Mouse (Mus musculus): ENCODE data around the gene Cs. TPM values are rescaled to one million over a fixed set of nuclear protein-coding genes. Genes with fewer than 3 reads are reported as not detected.
"Not testable (repeated sequence)": the region's sequence is repeated elsewhere in the genome, so short reads cannot be mapped to it uniquely, and the experiment has no call there.

The Cs gene
- total RNA-seq (2014; rRNA removed) (274 and 311 TPM in 2 replicates), polyA plus RNA-seq (2015; fragmentation: Nextera tagmentation; extraction: Ambion mirVana) (262 and 285 TPM in 2 replicates)

- Histone ChIP-seq H3K36me3 (ENCODE audit: insufficient read depth, low read length) (no peaks in the 10 kb centered on the region), H3K4me1 (ENCODE audit: insufficient read depth, low read length) (peaks cover 10% of the 10 kb centered on the region; the same call in 1 of the 2 replicates), H3K27ac (peak within 1 kb of the TSS; percentile 95), H3K9me3 (ENCODE audit: low read length) (no peaks in the 10 kb centered on the region), H3K27me3 (ENCODE audit: insufficient read depth, low read length) (no peaks in the 10 kb centered on the region), H3K4me2 (ENCODE audit: low read depth, low read length) (peak within 1 kb of the TSS; percentile 92), H3K9ac (replicated peaks; ENCODE audit: low read length) (peak within 1 kb of the TSS; percentile 87), H3K4me3 (ENCODE audit: low read length) (peak within 1 kb of the TSS; percentile 97)
- WGBS: 1% methylated on average over 61 of the region's 61 CpGs
- peak; percentile 98 for DNase-seq (ENCODE audit: low spot score)
- peak; percentile 99 for ATAC-seq
- no peak for TF ChIP-seq CTCF (IDR thresholded peaks at IDR 0.05; ENCODE audit: low read depth)
These were observed at the start of gene Cs for GRCm38 (mm10) chr10:128337306-128338181. Gene Cs, plus strand, starts transcription at chr10:128337734.

GRCm38 (mm10) chr10:128290594-128290993 lies 46.9 kb upstream of the Cs start:
- not testable (repeated sequence) for DNase-seq (ENCODE audit: low spot score); H3K9me3 ChIP-seq (ENCODE audit: low read length); H3K4me3 ChIP-seq (ENCODE audit: low read length); H3K27me3 ChIP-seq (ENCODE audit: insufficient read depth, low read length); ATAC-seq; H3K27ac ChIP-seq; H3K4me2 ChIP-seq (ENCODE audit: low read depth, low read length); H3K9ac ChIP-seq (replicated peaks; ENCODE audit: low read length); H3K4me1 ChIP-seq (ENCODE audit: insufficient read depth, low read length)
- peaks cover 29% of the 10 kb centered on the region for H3K36me3 ChIP-seq (ENCODE audit: insufficient read depth, low read length)
- 60% methylated on average over 1 of the region's 1 CpGs for whole genome bisulfite sequencing

GRCm38 (mm10) chr10:128296370-128297090 lies 41.0 kb upstream of the Cs start:
- ATAC-seq: 0 out of 2 replicates have a peak, but pooled peaks have one; percentile 35
- Histone ChIP-seq H3K9me3 (ENCODE audit: low read length) (no peaks in the 10 kb centered on the region), H3K4me2 (ENCODE audit: low read depth, low read length) (no peak overlapping the region), H3K4me1 (ENCODE audit: insufficient read depth, low read length) (no peaks in the 10 kb centered on the region), H3K27ac (peak overlapping the region; percentile 32; the same call in 1 of the 2 replicates), H3K9ac (replicated peaks; ENCODE audit: low read length) (no peak overlapping the region), H3K27me3 (ENCODE audit: insufficient read depth, low read length) (no peaks in the 10 kb centered on the region), H3K36me3 (ENCODE audit: insufficient read depth, low read length) (peaks cover 13% of the 10 kb centered on the region), H3K4me3 (ENCODE audit: low read length) (no peak overlapping the region)
- WGBS: 57% methylated on average over 13 of the region's 13 CpGs
- peak; percentile 19 for DNase-seq (ENCODE audit: low spot score)
- no peak for TF ChIP-seq CTCF (IDR thresholded peaks at IDR 0.05; ENCODE audit: low read depth)

GRCm38 (mm10) chr10:128297221-128297620 lies 40.3 kb upstream of the Cs start:
- no peak for ATAC-seq
- Histone ChIP-seq H3K4me2 (ENCODE audit: low read depth, low read length) (no peak overlapping the region), H3K36me3 (ENCODE audit: insufficient read depth, low read length) (0 out of 2 replicates have a peak, but pooled peaks cover 8% of the 10 kb centered on the region), H3K27me3 (ENCODE audit: insufficient read depth, low read length) (no peaks in the 10 kb centered on the region), H3K27ac (peak overlapping the region; percentile 32; the same call in 1 of the 2 replicates), H3K4me3 (ENCODE audit: low read length) (no peak overlapping the region), H3K4me1 (ENCODE audit: insufficient read depth, low read length) (peaks cover 2% of the 10 kb centered on the region; the same call in 1 of the 2 replicates), H3K9ac (replicated peaks; ENCODE audit: low read length) (no peak overlapping the region), H3K9me3 (ENCODE audit: low read length) (no peaks in the 10 kb centered on the region)
- TF ChIP-seq CTCF (IDR thresholded peaks at IDR 0.05; ENCODE audit: low read depth): no peak
- DNase-seq (ENCODE audit: low spot score): peak; percentile 28
- WGBS: 58% methylated on average over 4 of the region's 4 CpGs

GRCm38 (mm10) chr10:128297622-128298021 lies 39.9 kb upstream of the Cs start:
- DNase-seq (ENCODE audit: low spot score): peak; percentile 17
- H3K9ac ChIP-seq (replicated peaks; ENCODE audit: low read length): no peak overlapping the region
- TF ChIP-seq CTCF (IDR thresholded peaks at IDR 0.05; ENCODE audit: low read depth): no peak
- H3K4me1 ChIP-seq (ENCODE audit: insufficient read depth, low read length): peaks cover 5% of the 10 kb centered on the region; the same call in 1 of the 2 replicates
- no peaks in the 10 kb centered on the region for H3K9me3 ChIP-seq (ENCODE audit: low read length)
- H3K4me3 ChIP-seq (ENCODE audit: low read length): no peak overlapping the region
- H3K4me2 ChIP-seq (ENCODE audit: low read depth, low read length): no peak overlapping the region
- H3K27me3 ChIP-seq (ENCODE audit: insufficient read depth, low read length): no peaks in the 10 kb centered on the region
- WGBS: 68% methylated on average over 11 of the region's 11 CpGs
- H3K36me3 ChIP-seq (ENCODE audit: insufficient read depth, low read length): 0 out of 2 replicates have a peak, but pooled peaks cover 4% of the 10 kb centered on the region
- ATAC-seq: no peak
- H3K27ac ChIP-seq: no peak overlapping the region; the same call in 1 of the 2 replicates

GRCm38 (mm10) chr10:128298243-128298642 lies 39.3 kb upstream of the Cs start:
- 77% methylated on average over 6 of the region's 6 CpGs for WGBS
- no peak for TF ChIP-seq CTCF (IDR thresholded peaks at IDR 0.05; ENCODE audit: low read depth)

More at GRCm38 (mm10) chr10:128298243-128298642, 39.3 kb upstream of the Cs start:
- no peaks in the 10 kb centered on the region for H3K27me3 ChIP-seq (ENCODE audit: insufficient read depth, low read length)
- H3K9ac ChIP-seq (replicated peaks; ENCODE audit: low read length): no peak overlapping the region
- H3K27ac ChIP-seq: no peak overlapping the region
- DNase-seq (ENCODE audit: low spot score) (no peak), ATAC-seq (no peak)
- H3K4me2 ChIP-seq (ENCODE audit: low read depth, low read length): no peak overlapping the region
- no peaks in the 10 kb centered on the region for H3K36me3 ChIP-seq (ENCODE audit: insufficient read depth, low read length)
- peaks cover 5% of the 10 kb centered on the region; the same call in 1 of the 2 replicates for H3K4me1 ChIP-seq (ENCODE audit: insufficient read depth, low read length)
- no peak overlapping the region for H3K4me3 ChIP-seq (ENCODE audit: low read length)
- no peaks in the 10 kb centered on the region for H3K9me3 ChIP-seq (ENCODE audit: low read length)
